Mouse (Mus musculus) liver, embryonic 15.5 days (tissue): ENCODE results near the gene Zfp358. TPM values are rescaled to one million over a fixed set of nuclear protein-coding genes. Genes with fewer than 3 reads are reported as not detected.

Source experiments
- ATAC-seq: fragments of 200-750 bp; cut with Nextera tagmentation; 2 replicates; pipeline ENCODE4 v1.8.0; 2017; ENCODE audit warnings: moderate number of reproducible peaks, mild to moderate bottlenecking, moderate library complexity; ENCODE audit not compliant: insufficient read depth
- H3K27ac ChIP-seq: fragments of 300-500 bp; sonication (generic); replicated peaks from 2 replicates; pipeline ENCODE4 v1.5.1; 2015; ENCODE audit warnings: mild to moderate bottlenecking, inconsistent platforms
- H3K27me3 ChIP-seq: fragments of 300-500 bp; sonication (generic); 2 replicates; pipeline ENCODE4 v1.6.1; 2015; ENCODE audit warnings: mild to moderate bottlenecking, inconsistent platforms
- H3K36me3 ChIP-seq: fragments of 300-500 bp; sonication (generic); replicated peaks from 2 replicates; pipeline ENCODE4 v1.6.1; 2015; ENCODE audit warnings: moderate library complexity, mild to moderate bottlenecking, inconsistent platforms
- H3K4me1 ChIP-seq: fragments of 300-500 bp; sonication (generic); replicated peaks from 2 replicates; pipeline ENCODE4 v1.6.1; 2015; ENCODE audit warnings: inconsistent platforms
- H3K4me2 ChIP-seq: fragments of 300-500 bp; sonication (generic); 2 replicates; pipeline ENCODE4 v1.6.1; 2015; ENCODE audit warnings: moderate library complexity, mild to moderate bottlenecking, inconsistent platforms
- H3K4me3 ChIP-seq: fragments of 300-500 bp; sonication (generic); replicated peaks from 2 replicates; pipeline ENCODE4 v1.5.1; 2015; ENCODE audit warnings: mild to moderate bottlenecking, inconsistent platforms
- H3K9ac ChIP-seq: fragments of 300-500 bp; sonication (generic); 2 replicates; pipeline ENCODE4 v1.6.1; 2015; ENCODE audit warnings: moderate library complexity, mild to moderate bottlenecking, inconsistent platforms
- H3K9me3 ChIP-seq: fragments of 300-500 bp; sonication (generic); replicated peaks from 2 replicates; pipeline ENCODE4 v1.6.1; 2016; ENCODE audit warnings: inconsistent platforms
- WGBS: fragments of 180-500 bp; shearing (Covaris S2); methylation state at CpG from one replicate; pipeline ENCODE4 v1.1.7; 2015; ENCODE audit warnings: mixed read lengths; ENCODE audit not compliant: insufficient replicate concordance; 5-methylcytosine and 5-hydroxymethylcytosine counted together
- polyA plus RNA-seq: library from polyadenylated mRNA; unstranded; fragments of >200 nt; fragmentation: Nextera tagmentation; extraction: Ambion mirVana; gene quantifications from 2 replicates; pipeline ENCODE4 v1.2.1, GENCODE M21; 2015

Gene Zfp358
- polyA plus RNA-seq, 1 experiment from 2014 or later = 4.8 TPM

GRCm38 (mm10) chr8:3500235-3501090 lies 7.5 kb downstream of the Zfp358 start, which contains the start of gene Mcoln1:
TSS of gene Mcoln1 (plus strand) at chr8:3500457.
- Histone ChIP-seq H3K27me3 (no peaks in the 10 kb centered on the region), H3K36me3 (peaks cover 10% of the 10 kb centered on the region), H3K4me1 (peaks cover 35% of the 10 kb centered on the region), H3K9me3 (no peaks in the 10 kb centered on the region), H3K4me2 (peak within 1 kb of the TSS; percentile 96), H3K27ac (peak within 1 kb of the TSS; percentile 89), H3K9ac (peak within 1 kb of the TSS; percentile 84), H3K4me3 (peak within 1 kb of the TSS; percentile 90)
- WGBS = under 1% methylated on average over 70 of the region's 70 CpGs
- peak; percentile 91 for ATAC-seq

- peaks cover 15% of the 10 kb centered on the region for H3K36me3 ChIP-seq
- no peak overlapping the region for H3K4me2 ChIP-seq
- no peaks in the 10 kb centered on the region for H3K27me3 ChIP-seq
- no peaks in the 10 kb centered on the region for H3K9me3 ChIP-seq
- H3K27ac ChIP-seq = 0 out of 2 replicates have a peak overlapping the region, but pooled peaks have one; percentile 24
- H3K4me3 ChIP-seq = no peak overlapping the region
- H3K9ac ChIP-seq = no peak overlapping the region
- peaks cover 31% of the 10 kb centered on the region for H3K4me1 ChIP-seq
- 55% methylated on average over 4 of the region's 4 CpGs for WGBS
- ATAC-seq = no peak
Measured at GRCm38 (mm10) chr8:3502217-3502616, 9.3 kb downstream of the Zfp358 start.

DNA sequence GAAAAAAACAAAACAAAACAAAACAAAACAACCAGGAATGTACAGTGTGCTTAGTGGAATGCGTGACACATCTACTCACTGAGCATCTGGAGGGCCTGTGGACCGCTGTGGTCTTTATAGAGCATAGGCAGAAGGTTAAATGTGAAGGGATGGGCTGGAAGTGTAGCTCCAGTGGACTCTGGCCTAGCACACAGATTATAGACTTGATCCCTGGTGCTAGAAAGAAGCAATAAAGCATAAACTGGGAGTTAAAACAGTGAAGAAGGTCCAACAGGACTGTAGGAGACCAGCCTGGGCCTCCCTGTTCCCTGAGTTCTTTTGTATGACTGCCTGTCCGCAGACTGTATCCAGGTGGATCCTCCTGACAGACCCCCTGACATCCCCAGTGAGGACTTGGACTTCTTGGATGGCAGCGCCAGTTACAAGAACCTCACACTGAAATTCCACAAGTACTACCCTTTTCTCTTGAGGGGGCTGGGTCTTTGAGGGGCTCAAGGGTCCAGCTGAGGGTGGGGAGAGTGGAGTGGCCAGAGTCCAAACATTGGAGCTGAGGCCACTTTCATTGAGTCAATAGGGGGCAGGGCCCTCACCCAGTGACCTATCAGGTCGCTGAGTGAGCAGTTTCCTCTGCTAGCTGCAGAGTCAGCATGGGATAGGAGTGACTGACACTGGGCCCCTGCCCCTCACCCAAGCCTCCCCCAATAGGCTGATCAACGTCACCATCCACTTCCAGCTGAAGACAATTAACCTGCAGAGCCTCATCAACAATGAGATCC lies 15.2 kb downstream of the Zfp358 start:
- Histone ChIP-seq H3K4me2 (no peak overlapping the region), H3K9ac (no peak overlapping the region), H3K27ac (no peak overlapping the region; the same call in 1 of the 2 replicates), H3K27me3 (no peaks in the 10 kb centered on the region), H3K4me1 (0 out of 2 replicates have a peak, but pooled peaks cover 8% of the 10 kb centered on the region), H3K4me3 (no peak overlapping the region), H3K36me3 (peaks cover 44% of the 10 kb centered on the region), H3K9me3 (no peaks in the 10 kb centered on the region)
- WGBS = 68% methylated on average over 6 of the region's 6 CpGs
- peak; percentile 51; the same call in 1 of the 2 replicates for ATAC-seq

DNA sequence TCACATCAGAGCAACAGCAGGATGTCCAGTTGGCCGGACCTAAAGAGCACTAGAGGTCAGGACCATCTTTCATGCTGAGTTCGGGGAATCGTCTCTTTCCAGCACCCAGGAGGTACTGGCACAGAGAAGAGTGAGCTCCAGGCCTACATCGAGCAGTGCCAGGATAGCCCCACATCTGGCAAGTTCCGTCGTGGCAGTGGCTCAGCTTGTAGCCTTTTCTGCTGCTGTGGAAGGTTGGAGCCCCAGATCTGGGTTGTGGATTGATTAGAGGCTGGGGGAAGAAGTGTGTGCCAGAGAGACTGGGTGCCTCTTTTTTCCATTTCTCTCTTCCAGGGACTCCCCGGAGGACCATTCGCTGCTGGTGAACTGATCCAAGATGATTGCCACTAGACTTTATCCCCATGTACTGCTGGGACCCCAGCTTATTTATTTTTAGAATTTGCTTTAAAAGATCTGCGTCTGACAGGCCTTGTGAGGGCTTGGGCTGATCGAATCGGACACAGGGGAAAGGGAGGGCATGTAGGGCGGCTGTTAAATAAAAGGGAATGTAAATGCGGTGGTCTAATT lies 21.8 kb downstream of the Zfp358 start:
- WGBS = 35% methylated on average over 13 of the region's 13 CpGs
- Histone ChIP-seq H3K27me3 (no peaks in the 10 kb centered on the region), H3K9ac (peak overlapping the region; percentile 30; the same call in 1 of the 2 replicates), H3K4me3 (peak overlapping the region; percentile 86), H3K4me2 (peak overlapping the region; percentile 98), H3K27ac (peak overlapping the region; percentile 86), H3K36me3 (peaks cover 18% of the 10 kb centered on the region; the same call in 1 of the 2 replicates), H3K4me1 (peaks cover 37% of the 10 kb centered on the region), H3K9me3 (no peaks in the 10 kb centered on the region)
- ATAC-seq = no peak

- under 1% methylated on average over 25 of the region's 25 CpGs for WGBS
- peak within 1 kb of the TSS; percentile 86 for H3K4me3 ChIP-seq
- ATAC-seq = peak; percentile 49
Measured at GRCm38 (mm10) chr8:3515260-3515671, 22.3 kb downstream of the Zfp358 start, which contains the start of gene Pnpla6. TSS of gene Pnpla6 (plus strand) at chr8:3515384.

DNA sequence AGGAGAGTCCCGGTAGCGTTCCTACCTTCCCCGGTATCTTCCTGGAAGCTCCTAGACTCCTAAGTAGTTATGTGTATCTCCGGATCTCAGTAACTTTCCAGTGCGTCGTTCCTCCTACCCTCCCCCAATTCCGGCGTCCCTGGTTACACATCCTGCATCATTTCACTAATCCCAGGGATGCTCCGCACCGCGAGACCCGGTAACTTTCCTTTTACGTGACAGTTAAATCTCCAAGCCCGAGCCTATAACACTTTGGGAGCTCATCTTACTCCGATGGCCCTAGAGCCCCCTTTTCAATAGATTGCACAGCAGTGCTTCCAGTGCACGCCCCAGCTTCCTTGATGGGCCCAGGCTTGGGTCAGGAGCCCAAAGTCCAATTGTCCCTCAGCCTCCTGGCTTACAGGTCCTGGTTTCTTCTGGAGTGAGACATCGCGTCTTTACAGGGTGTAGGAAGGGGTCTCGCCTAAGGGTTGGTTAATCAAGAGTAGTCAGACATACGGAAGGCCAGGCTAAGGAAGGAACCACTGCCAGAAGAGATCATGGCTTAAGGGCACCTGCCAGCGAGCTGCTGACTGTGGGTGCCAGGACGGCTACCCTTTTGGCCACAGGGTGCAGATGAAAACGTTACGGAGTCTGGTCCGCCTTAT lies 23.0 kb downstream of the Zfp358 start:
- Histone ChIP-seq H3K9me3 (no peaks in the 10 kb centered on the region), H3K4me3 (peak overlapping the region; percentile 86), H3K4me2 (peak overlapping the region; percentile 98), H3K27ac (peak overlapping the region; percentile 86), H3K36me3 (0 out of 2 replicates have a peak, but pooled peaks cover 11% of the 10 kb centered on the region), H3K4me1 (peaks cover 48% of the 10 kb centered on the region), H3K9ac (peak overlapping the region; percentile 70), H3K27me3 (no peaks in the 10 kb centered on the region)
- peak; percentile 26 for ATAC-seq
- WGBS = under 1% methylated on average over 25 of the region's 25 CpGs

More at GRCm38 (mm10) chr8:3515260-3515671, 22.3 kb downstream of the Zfp358 start, which contains the start of gene Pnpla6:
- Histone ChIP-seq H3K9ac (peak within 1 kb of the TSS; percentile 70), H3K4me2 (peak within 1 kb of the TSS; percentile 98), H3K9me3 (no peaks in the 10 kb centered on the region), H3K27me3 (no peaks in the 10 kb centered on the region), H3K36me3 (0 out of 2 replicates have a peak, but pooled peaks cover 17% of the 10 kb centered on the region), H3K27ac (peak within 1 kb of the TSS; percentile 86), H3K4me1 (peaks cover 42% of the 10 kb centered on the region)

DNA sequence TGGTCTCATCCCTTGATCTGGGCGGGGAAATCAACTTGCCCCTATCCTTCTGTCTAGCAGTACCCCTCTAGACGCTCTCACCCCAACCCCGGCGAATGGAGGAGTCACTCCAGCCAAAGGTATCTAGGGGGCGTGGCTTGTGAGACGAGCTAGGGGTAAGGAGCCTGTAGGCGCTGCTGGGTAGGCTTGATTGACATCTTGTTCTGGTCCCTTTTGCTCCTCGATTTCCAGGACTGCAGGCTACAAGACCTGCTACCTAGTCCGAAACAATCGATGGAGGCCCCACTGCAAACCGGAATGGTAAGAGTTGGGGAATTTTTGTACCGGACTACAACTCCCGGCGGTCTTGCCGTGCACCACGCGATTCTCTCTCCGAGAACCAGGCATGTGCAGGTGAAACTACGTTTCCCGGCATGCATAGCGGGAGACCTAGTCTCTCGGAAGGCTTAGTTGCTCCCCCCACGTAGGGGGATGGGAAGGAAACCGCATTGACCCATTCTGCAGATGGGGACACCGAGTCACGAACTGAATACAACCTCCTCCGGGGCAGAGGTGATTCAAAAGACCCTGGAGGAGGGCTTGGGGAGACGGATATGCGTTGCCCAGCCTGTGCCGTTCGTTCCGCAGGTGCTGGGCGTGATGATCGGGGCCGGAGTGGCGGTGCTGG lies 23.6 kb downstream of the Zfp358 start:
- H3K27ac ChIP-seq = peak overlapping the region; percentile 86
- peak; percentile 88 for ATAC-seq
- WGBS = under 1% methylated on average over 36 of the region's 36 CpGs
- H3K9ac ChIP-seq = peak overlapping the region; percentile 70
- peaks cover 55% of the 10 kb centered on the region for H3K4me1 ChIP-seq
- H3K9me3 ChIP-seq = no peaks in the 10 kb centered on the region
- H3K4me2 ChIP-seq = peak overlapping the region; percentile 98
- no peaks in the 10 kb centered on the region for H3K27me3 ChIP-seq
- peaks cover 14% of the 10 kb centered on the region; the same call in 1 of the 2 replicates for H3K36me3 ChIP-seq
- peak overlapping the region; percentile 86 for H3K4me3 ChIP-seq

DNA sequence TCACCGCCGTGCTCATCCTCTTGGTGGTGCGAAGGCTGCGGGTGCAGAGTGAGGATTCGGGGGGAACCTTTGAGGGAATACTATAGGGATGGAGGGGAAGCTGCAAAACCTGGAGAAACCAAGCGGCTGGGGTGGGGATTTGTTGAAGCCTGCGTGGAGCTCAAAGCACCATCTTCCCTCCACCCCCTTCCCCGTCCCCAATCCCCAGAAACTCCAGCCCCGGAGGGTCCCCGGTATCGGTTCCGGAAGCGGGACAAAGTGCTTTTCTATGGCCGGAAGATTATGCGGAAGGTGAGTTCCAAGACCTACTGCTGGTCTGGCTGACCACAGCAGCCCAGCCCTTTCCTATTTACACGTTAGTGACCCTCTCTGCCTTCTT lies 24.2 kb downstream of the Zfp358 start:
- peak overlapping the region; percentile 98 for H3K4me2 ChIP-seq
- WGBS = 8% methylated on average over 16 of the region's 16 CpGs

DNA sequence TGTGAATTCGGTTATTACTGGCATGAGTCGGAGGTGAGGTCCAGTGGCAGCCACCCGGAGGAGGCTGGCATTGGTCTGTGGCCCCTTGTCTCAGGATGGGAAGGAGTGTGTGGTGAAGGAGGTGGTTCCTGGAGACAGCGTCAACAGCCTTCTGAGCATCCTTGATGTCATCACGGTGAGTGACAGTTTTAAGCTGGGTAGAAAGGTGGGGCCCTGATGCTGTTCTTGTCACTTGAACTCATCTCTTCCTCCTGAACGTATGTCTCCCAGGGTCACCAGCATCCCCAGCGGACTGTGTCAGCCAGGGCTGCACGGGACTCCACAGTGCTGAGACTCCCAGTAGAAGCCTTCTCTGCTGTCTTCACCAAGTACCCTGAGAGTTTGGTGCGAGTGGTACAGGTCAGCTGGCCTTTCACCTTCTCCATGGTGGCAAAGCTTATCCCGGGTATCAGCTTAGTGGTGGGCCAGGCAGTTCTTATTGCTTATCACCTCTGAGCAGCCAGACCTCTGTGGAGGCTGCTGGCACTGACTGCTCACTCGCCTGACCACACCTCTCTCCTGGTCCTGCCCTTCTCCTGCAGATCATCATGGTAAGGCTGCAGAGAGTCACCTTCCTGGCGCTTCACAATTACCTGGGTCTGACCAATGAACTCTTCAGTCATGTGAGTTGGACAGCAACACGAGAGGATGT lies 29.2 kb downstream of the Zfp358 start:
- Histone ChIP-seq H3K9me3 (no peaks in the 10 kb centered on the region), H3K4me3 (peak overlapping the region; percentile 36), H3K9ac (peak overlapping the region; percentile 28; the same call in 1 of the 2 replicates), H3K27ac (peak overlapping the region; percentile 96), H3K4me2 (peak overlapping the region; percentile 69), H3K27me3 (no peaks in the 10 kb centered on the region), H3K4me1 (peaks cover 66% of the 10 kb centered on the region), H3K36me3 (peaks cover 50% of the 10 kb centered on the region)
- WGBS = 39% methylated on average over 13 of the region's 13 CpGs
- peak; percentile 99 for ATAC-seq

More for the DNA sequence above, 24.2 kb downstream of the Zfp358 start:
- H3K9me3 ChIP-seq = no peaks in the 10 kb centered on the region
- no peak for ATAC-seq
- peak overlapping the region; percentile 70 for H3K9ac ChIP-seq
- no peaks in the 10 kb centered on the region for H3K27me3 ChIP-seq
- peak overlapping the region; percentile 86 for H3K27ac ChIP-seq
- H3K36me3 ChIP-seq = peaks cover 14% of the 10 kb centered on the region; the same call in 1 of the 2 replicates
- peak overlapping the region; percentile 86 for H3K4me3 ChIP-seq
- H3K4me1 ChIP-seq = peaks cover 60% of the 10 kb centered on the region
